In the genomic region with DNA sequence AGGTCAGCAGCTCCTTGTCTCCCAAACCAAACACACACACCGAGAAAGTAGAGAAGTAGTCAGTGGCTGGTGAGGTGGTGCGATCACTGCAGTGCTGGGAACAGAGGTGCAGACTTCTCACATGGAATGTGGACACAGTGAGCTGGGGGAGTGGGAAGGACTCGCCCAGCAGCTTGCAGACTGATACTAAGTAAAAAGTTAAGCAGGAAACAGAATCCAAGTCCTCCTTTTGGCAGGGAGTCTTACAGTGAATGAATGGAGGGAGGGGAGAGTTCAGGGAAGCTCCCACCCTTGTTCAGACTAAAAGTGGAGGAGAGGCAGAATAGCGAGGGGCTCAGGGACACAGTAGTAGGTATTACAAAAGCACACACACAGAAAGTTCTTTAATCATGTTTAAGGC, we compare ENCODE assay signal across 15 mouse cellular contexts. TPM values are rescaled to one million over a fixed set of nuclear protein-coding genes. Genes with fewer than 3 reads are reported as not detected.
DNase-seq lines count a peak whose midpoint lies in the region; ATAC-seq and TF ChIP-seq lines count a peak whose summit lies in the region.
"Had no signal": no experiment of that assay in that cellular context is flagged by ENCODE, and none has a peak within 500 bp of the region (broad histone marks: within the 10 kb centered on the region; RNA-seq: fewer than 3 reads in every experiment).

No protein-coding gene starts in this region.

- peak; percentile 72 for DNase-seq in heart, embryonic 10.5 days (ENCODE audit: low spot score)
- no peak for DNase-seq in heart, postnatal 14 days
- DNase-seq in layer of hippocampus, adult 2 months (ENCODE audit: low spot score in 2 of 2), result no peak
- DNase-seq in layer of hippocampus, adult 18-20 months (ENCODE audit: low spot score in 2 of 2), result no peak
- DNase-seq in adrenal gland, postnatal 4 days (ENCODE audit: low spot score in 2 of 2), result no peak
- DNase-seq: cerebellum, postnatal 10 days; kidney, adult 2 months; lung, adult 18-20 months; right cerebral cortex, postnatal 4 days; thymus, adult 18-20 months had no signal

- no peak for ATAC-seq in stomach, embryonic 16.5 days (ENCODE audit: insufficient read depth, low FRiP score)
- no peak for ATAC-seq in hindbrain, embryonic 16.5 days

- H3K4me2 ChIP-seq in stomach, embryonic 16.5 days (ENCODE audit: low read depth, low read length), result no peak overlapping the region
- no peak overlapping the region for H3K4me2 ChIP-seq in hindbrain, embryonic 16.5 days (ENCODE audit: low read length)
- H3K4me2 ChIP-seq: midbrain, embryonic 11.5 days had no signal

- no peak overlapping the region for H3K4me3 ChIP-seq in heart, embryonic 10.5 days
- no peak overlapping the region for H3K4me3 ChIP-seq in layer of hippocampus, adult 2 months
- no peak overlapping the region for H3K4me3 ChIP-seq in bone marrow macrophage, adult 2 months (ENCODE audit: insufficient read depth, low read length)
- no peak overlapping the region for H3K4me3 ChIP-seq in stomach, embryonic 16.5 days (replicated peaks; ENCODE audit: low read length)
- H3K4me3 ChIP-seq in hindbrain, embryonic 16.5 days (ENCODE audit: low read length), result no peak overlapping the region
- H3K4me3 ChIP-seq: forebrain, embryonic 10.5 days had no signal

- H3K27me3 ChIP-seq in heart, embryonic 10.5 days (ENCODE audit: insufficient read depth, poor library complexity, severe bottlenecking), result no peaks in the 10 kb centered on the region
- no peaks in the 10 kb centered on the region for H3K27me3 ChIP-seq in stomach, embryonic 16.5 days (ENCODE audit: control insufficient read depth, insufficient read depth, low read length)
- no peaks in the 10 kb centered on the region for H3K27me3 ChIP-seq in hindbrain, embryonic 16.5 days (replicated peaks; ENCODE audit: control insufficient read depth, insufficient read depth, low read length)

- TF ChIP-seq CTCF in layer of hippocampus, adult 2 months (conservative IDR thresholded peaks at IDR 0.05), result no peak
- TF ChIP-seq CTCF in bone marrow macrophage, adult 2 months (IDR thresholded peaks at IDR 0.05; ENCODE audit: low read depth, low read length), result no peak

- no peaks in the 10 kb centered on the region for H3K9me3 ChIP-seq in heart, embryonic 10.5 days
- no peaks in the 10 kb centered on the region for H3K9me3 ChIP-seq in stomach, embryonic 16.5 days (replicated peaks; ENCODE audit: control insufficient read depth, low read length)
- H3K9me3 ChIP-seq in hindbrain, embryonic 16.5 days (ENCODE audit: control insufficient read depth, low read length), result no peaks in the 10 kb centered on the region
- H3K9me3 ChIP-seq: forebrain, embryonic 10.5 days had no signal

- H3K9ac ChIP-seq in stomach, embryonic 16.5 days (ENCODE audit: low read length), result no peak overlapping the region
- no peak overlapping the region for H3K9ac ChIP-seq in hindbrain, embryonic 16.5 days (ENCODE audit: low read depth, low read length)

- intact Hi-C loops in heart, postnatal 14 days (cut with DNase I), result no loop called here

- H3K36me3 ChIP-seq in heart, embryonic 10.5 days, result no peaks in the 10 kb centered on the region
- no peaks in the 10 kb centered on the region for H3K36me3 ChIP-seq in stomach, embryonic 16.5 days (ENCODE audit: control insufficient read depth, insufficient read depth, low read length)
- no peaks in the 10 kb centered on the region for H3K36me3 ChIP-seq in hindbrain, embryonic 16.5 days (ENCODE audit: control insufficient read depth, insufficient read depth, low read length)
- H3K36me3 ChIP-seq: forebrain, embryonic 10.5 days had no signal

- no peak for TF ChIP-seq POLR2A in bone marrow macrophage, adult 2 months (IDR thresholded peaks at IDR 0.05; ENCODE audit: borderline replicate concordance, low read depth, low read length)

- H3K27ac ChIP-seq in heart, embryonic 10.5 days, result peak overlapping the region; percentile 62; the same call in 1 of the 2 replicates
- peak overlapping the region; percentile 71 for H3K27ac ChIP-seq in layer of hippocampus, adult 2 months
- H3K27ac ChIP-seq in bone marrow macrophage, adult 2 months (ENCODE audit: insufficient read depth, low read depth, low read length), result peak overlapping the region; percentile 88
- H3K27ac ChIP-seq in stomach, embryonic 16.5 days (ENCODE audit: low read length), result peak overlapping the region; percentile 74; the same call in 1 of the 2 replicates
- no peak overlapping the region for H3K27ac ChIP-seq in hindbrain, embryonic 16.5 days (ENCODE audit: low read depth, low read length)
- H3K27ac ChIP-seq: forebrain, embryonic 10.5 days had no signal

- peaks cover 90% of the 10 kb centered on the region for H3K4me1 ChIP-seq in heart, embryonic 10.5 days
- H3K4me1 ChIP-seq in bone marrow macrophage, adult 2 months (ENCODE audit: control insufficient read depth, insufficient read depth, low read length), result peaks cover 73% of the 10 kb centered on the region
- peaks cover 54% of the 10 kb centered on the region for H3K4me1 ChIP-seq in stomach, embryonic 16.5 days (ENCODE audit: control insufficient read depth, insufficient read depth, low read length)
- H3K4me1 ChIP-seq in hindbrain, embryonic 16.5 days (ENCODE audit: control insufficient read depth, insufficient read depth, low read depth, low read length), result peaks cover 30% of the 10 kb centered on the region

- 40% methylated on average over 4 of the region's 4 CpGs for WGBS in heart, embryonic 10.5 days
- WGBS in stomach, embryonic 16.5 days, result 37% methylated on average over 4 of the region's 4 CpGs
- WGBS in hindbrain, embryonic 16.5 days, result 63% methylated on average over 4 of the region's 4 CpGs

RNA-seq across cellular contexts. Expression of a gene that starts 32.9 kb away (rescaled TPM):
- polyA plus RNA-seq in heart, embryonic 10.5 days (2016; fragmentation: Nextera tagmentation; extraction: Ambion mirVana), result 7.7 and 8.1 TPM in 2 replicates
- total RNA-seq in heart, postnatal 14 days (2021), result 10 to 100 TPM; 68.6 to 69.6 TPM
- 10 to 100 TPM; 95.0 to 98.9 TPM for total RNA-seq in layer of hippocampus, adult 2 months (2021)
- 10 to 100 TPM; 86.6 to 93.2 TPM for total RNA-seq in layer of hippocampus, adult 18-20 months (2021)
- 29.8 and 34.4 TPM in 2 replicates for polyA plus RNA-seq in bone marrow macrophage, adult 2 months (2012; ENCODE audit: insufficient read depth, insufficient read length, missing spikeins)
- 7.4 TPM in 2 replicates for polyA plus RNA-seq in stomach, embryonic 16.5 days (2015; fragmentation: Nextera tagmentation; extraction: Ambion mirVana)
- total RNA-seq in adrenal gland, postnatal 4 days (2021), result 10 to 100 TPM; 86.3 to 92.5 TPM
- 9.4 and 9.8 TPM in 2 replicates for polyA plus RNA-seq in hindbrain, embryonic 16.5 days (2015; fragmentation: Nextera tagmentation; extraction: Ambion mirVana)
